Mouse (Mus musculus) brain, embryonic 14.5 days (tissue): ENCODE data around the gene Nr2e3.

ENCODE experiments used
- CTCF ChIP-seq: fragments of 200-500 bp; IDR thresholded peaks from 2 replicates; pipeline ENCODE4 v1.5.1; 2012; ENCODE audit warnings: inconsistent platforms, mild to moderate bottlenecking, moderate library complexity, borderline replicate concordance; ENCODE audit not compliant: insufficient read depth, insufficient read length; ENCODE audit errors: extremely low read depth
- POLR2A ChIP-seq: fragments of 200-500 bp; IDR thresholded peaks from 2 replicates; pipeline ENCODE4 v1.6.1; 2012; ENCODE audit warnings: mild to moderate bottlenecking, inconsistent platforms, borderline replicate concordance; ENCODE audit not compliant: poor library complexity, insufficient read depth, insufficient read length, severe bottlenecking; ENCODE audit errors: extremely low read depth

GRCm38 (mm10) chr9:59941885-59942350 is 18.5 kb downstream of the Nr2e3 start:
- no peak for TF ChIP-seq CTCF
- TF ChIP-seq POLR2A: no peak
